Mouse (Mus musculus) heart, adult 18-20 months (tissue): ENCODE measurements around the gene Gm10964. TPM values are rescaled to one million over a fixed set of nuclear protein-coding genes. Genes with fewer than 3 reads are reported as not detected.

ENCODE experiments used
- DNase-seq, 2 experiments: peaks; one replicate each; pipeline ENCODE4 v3.0.0; 2021 to 2022; ENCODE audit warnings: mixed read lengths in 1 of 2
- long read RNA-seq, 2 experiments: library from polyadenylated mRNA; stranded (forward); transcript quantifications; one replicate each; pipeline ENCODE4 v2.0.0; 2021
- total RNA-seq, 2 experiments: library from RNA; stranded (reverse); gene quantifications; 2 replicates each; pipeline ENCODE4 v1.2.3; 2021

Gene Gm10964
- total RNA-seq, result not detected
- long read RNA-seq, experiment 1, partial matches to known transcripts, result 0 of 4 reads
- long read RNA-seq, experiment 1, other reads (novel, unspliced or antisense), result 4 of 4 reads
- long read RNA-seq, experiment 2, partial matches to known transcripts, result 0 of 2 reads
- long read RNA-seq, experiment 2, other reads (novel, unspliced or antisense), result 2 of 2 reads

GRCm38 (mm10) chr3:103739329-103739728 is at the start of gene Gm10964:
Gene Gm10964, plus strand, starts transcription at chr3:103739366.
- no peak for DNase-seq

GRCm38 (mm10) chr3:103690506-103690905 is 48.7 kb upstream of the Gm10964 start:
- DNase-seq, result peak; percentile 48 to 65

- no peak for DNase-seq
Measured at GRCm38 (mm10) chr3:103695556-103695955, 43.6 kb upstream of the Gm10964 start.

- DNase-seq, result no peak
Measured at GRCm38 (mm10) chr3:103696388-103696925, 42.7 kb upstream of the Gm10964 start.

GRCm38 (mm10) chr3:103704661-103705060 is 34.5 kb upstream of the Gm10964 start:
- DNase-seq, result no peak

- no peak for DNase-seq
Measured at GRCm38 (mm10) chr3:103705426-103705825, 33.7 kb upstream of the Gm10964 start.

GRCm38 (mm10) chr3:103709470-103710040 is 29.6 kb upstream of the Gm10964 start:
- DNase-seq, result peak in 1 of 2 experiments; percentile 9

- no peak for DNase-seq
Measured at GRCm38 (mm10) chr3:103712196-103712595, 27.0 kb upstream of the Gm10964 start.

- DNase-seq, result no peak
Measured at GRCm38 (mm10) chr3:103714236-103714875, 24.8 kb upstream of the Gm10964 start.

GRCm38 (mm10) chr3:103714942-103715341 is 24.2 kb upstream of the Gm10964 start:
- DNase-seq, result no peak

- DNase-seq, result peak; percentile 51 to 56
Measured at GRCm38 (mm10) chr3:103715762-103716693, 23.1 kb upstream of the Gm10964 start.

GRCm38 (mm10) chr3:103716774-103717760 is 22.1 kb upstream of the Gm10964 start:
- DNase-seq, result peak; percentile 38 to 51

GRCm38 (mm10) chr3:103718728-103719127 is 20.4 kb upstream of the Gm10964 start:
- no peak for DNase-seq

- DNase-seq, result no peak
Measured at GRCm38 (mm10) chr3:103724137-103724536, 15.0 kb upstream of the Gm10964 start.

- no peak for DNase-seq
Measured at GRCm38 (mm10) chr3:103726642-103727041, 12.5 kb upstream of the Gm10964 start.

- no peak for DNase-seq
Measured at GRCm38 (mm10) chr3:103727813-103728326, 11.3 kb upstream of the Gm10964 start.

- DNase-seq, result no peak
Measured at GRCm38 (mm10) chr3:103729850-103730249, 9.3 kb upstream of the Gm10964 start.

GRCm38 (mm10) chr3:103732116-103732515 is 7.0 kb upstream of the Gm10964 start:
- no peak for DNase-seq

- no peak for DNase-seq
Measured at GRCm38 (mm10) chr3:103733176-103733575, 6.0 kb upstream of the Gm10964 start.

- DNase-seq, result peak in 1 of 2 experiments; percentile 28
Measured at GRCm38 (mm10) chr3:103733799-103734695, 5.1 kb upstream of the Gm10964 start.
